Mouse (Mus musculus) heart, embryonic 13.5 days (tissue): Measurements from ENCODE around the gene A530016L24Rik. TPM values are rescaled to one million over a fixed set of nuclear protein-coding genes. Genes with fewer than 3 reads are reported as not detected.

ENCODE experiments used
- ATAC-seq: fragments of 200-750 bp; cut with Nextera tagmentation; 2 replicates; pipeline ENCODE4 v1.8.0; 2017; ENCODE audit warnings: moderate TSS enrichment; ENCODE audit not compliant: insufficient number of reproducible peaks, low FRiP score, low TSS enrichment; ENCODE audit errors: extremely low read depth
- H3K27ac ChIP-seq: fragments of 300-500 bp; sonication (generic); replicated peaks from 2 replicates; pipeline ENCODE4 v1.5.1; 2015; ENCODE audit warnings: moderate library complexity, mild to moderate bottlenecking, inconsistent platforms
- H3K27me3 ChIP-seq: fragments of 300-500 bp; sonication (generic); replicated peaks from 2 replicates; pipeline ENCODE4 v1.6.1; 2015; ENCODE audit warnings: mild to moderate bottlenecking, inconsistent platforms
- H3K36me3 ChIP-seq: fragments of 300-500 bp; sonication (generic); 2 replicates; pipeline ENCODE4 v1.6.1; 2015; ENCODE audit warnings: mild to moderate bottlenecking, inconsistent platforms
- H3K4me1 ChIP-seq: fragments of 300-500 bp; sonication (generic); 2 replicates; pipeline ENCODE4 v1.6.1; 2015; ENCODE audit warnings: inconsistent platforms
- H3K4me2 ChIP-seq: fragments of 300-500 bp; sonication (generic); 2 replicates; pipeline ENCODE4 v1.6.1; 2015; ENCODE audit warnings: inconsistent platforms, mild to moderate bottlenecking, moderate library complexity
- H3K4me3 ChIP-seq: fragments of 300-500 bp; sonication (generic); 2 replicates; pipeline ENCODE4 v1.5.1; 2015; ENCODE audit warnings: moderate library complexity, mild to moderate bottlenecking, inconsistent platforms
- H3K9ac ChIP-seq: fragments of 300-500 bp; sonication (generic); 2 replicates; pipeline ENCODE4 v1.6.1; 2015; ENCODE audit warnings: inconsistent platforms, mild to moderate bottlenecking, moderate library complexity
- H3K9me3 ChIP-seq: fragments of 300-500 bp; sonication (generic); 2 replicates; pipeline ENCODE4 v1.6.1; 2016; ENCODE audit warnings: inconsistent platforms
- WGBS: fragments of 180-500 bp; shearing (Covaris S2); methylation state at CpG from one replicate; pipeline ENCODE4 v1.1.7; 2015; ENCODE audit warnings: mixed read lengths; 5-methylcytosine and 5-hydroxymethylcytosine counted together
- polyA plus RNA-seq: library from polyadenylated mRNA; unstranded; fragments of >200 nt; fragmentation: Nextera tagmentation; extraction: Ambion mirVana; gene quantifications from 2 replicates; pipeline ENCODE4 v1.2.1, GENCODE M21; 2015

A530016L24Rik gene
- polyA plus RNA-seq: 6.0 and 6.2 TPM in 2 replicates

GRCm38 (mm10) chr12:112489134-112489533, at the start of gene A530016L24Rik:
A530016L24Rik (plus strand) TSS chr12:112489448.
- Histone ChIP-seq H3K36me3 (no peaks in the 10 kb centered on the region), H3K4me2 (peak within 1 kb of the TSS; percentile 68; the same call in 1 of the 2 replicates), H3K27ac (peak within 1 kb of the TSS; percentile 99), H3K4me3 (no peak within 1 kb of the TSS), H3K27me3 (0 out of 2 replicates have a peak, but pooled peaks cover 4% of the 10 kb centered on the region), H3K9me3 (no peaks in the 10 kb centered on the region), H3K9ac (peak within 1 kb of the TSS; percentile 29), H3K4me1 (peaks cover 64% of the 10 kb centered on the region)
- no peak for ATAC-seq
- WGBS: 77% methylated on average over 8 of the region's 8 CpGs

DNA sequence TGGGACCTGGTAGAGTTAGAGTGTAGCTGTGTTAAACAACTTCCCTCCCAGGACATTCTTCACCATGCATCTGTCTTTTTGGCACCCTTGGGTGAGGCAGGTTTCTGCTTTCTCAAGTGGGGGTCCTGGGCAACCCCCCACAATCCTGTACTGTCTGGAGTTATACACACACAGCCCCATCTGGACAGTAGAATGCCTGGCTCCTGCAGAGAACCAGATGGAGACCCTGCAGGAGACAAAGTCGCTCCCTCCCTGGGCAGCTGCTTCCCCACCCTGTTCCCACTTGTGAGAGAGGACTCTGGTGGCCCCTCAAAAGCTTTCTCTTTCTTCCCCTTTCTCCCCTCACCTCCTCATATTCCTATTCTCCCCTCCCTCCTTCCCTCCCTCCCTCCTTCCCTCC, 49.3 kb upstream of the A530016L24Rik start:
- peaks cover 15% of the 10 kb centered on the region; the same call in 1 of the 2 replicates for H3K9me3 ChIP-seq
- H3K4me3 ChIP-seq: no peak overlapping the region
- 47% methylated on average over 1 of the region's 1 CpGs for WGBS
- H3K4me1 ChIP-seq: no peaks in the 10 kb centered on the region; the same call in 1 of the 2 replicates
- ATAC-seq: no peak
- no peaks in the 10 kb centered on the region for H3K36me3 ChIP-seq
- H3K27me3 ChIP-seq: peaks cover 12% of the 10 kb centered on the region; the same call in 1 of the 2 replicates
- H3K9ac ChIP-seq: no peak overlapping the region
- H3K4me2 ChIP-seq: no peak overlapping the region
- no peak overlapping the region for H3K27ac ChIP-seq

DNA sequence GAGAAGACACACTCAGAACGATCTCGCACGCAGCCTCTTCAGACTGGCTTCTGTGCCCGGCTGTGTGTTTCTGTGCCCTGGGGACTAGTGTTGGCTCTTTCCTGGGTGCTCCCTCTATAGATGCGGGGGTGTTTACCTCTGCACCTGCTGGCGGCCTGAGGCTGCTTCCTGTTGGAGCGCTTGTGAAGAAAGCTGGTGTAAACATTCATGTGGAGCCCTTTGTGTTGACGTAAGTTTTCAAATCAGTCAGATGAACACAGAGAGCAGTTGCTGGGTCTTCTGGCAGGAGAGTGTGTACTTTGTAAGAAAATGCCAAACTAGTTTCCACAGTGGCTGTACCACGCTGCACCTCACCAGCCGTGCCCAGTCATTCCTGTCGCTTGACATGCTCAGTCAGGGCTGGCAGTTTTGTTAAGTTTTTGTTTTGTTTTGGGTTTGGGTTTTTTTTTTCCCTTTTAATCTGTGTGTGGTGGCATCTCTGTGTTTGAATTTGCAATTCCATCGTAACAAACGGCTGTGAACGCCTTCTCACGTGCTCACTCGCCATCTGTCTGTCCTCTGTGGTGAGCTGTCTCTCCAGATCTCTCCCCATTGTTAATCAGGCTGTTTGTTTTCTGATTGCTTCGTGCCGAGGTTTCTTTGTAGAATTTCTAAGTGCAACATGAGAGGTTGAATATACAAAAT, 40.0 kb upstream of the A530016L24Rik start:
- Histone ChIP-seq H3K9me3 (peaks cover 26% of the 10 kb centered on the region), H3K27ac (peak overlapping the region; percentile 71), H3K4me2 (no peak overlapping the region), H3K4me1 (0 out of 2 replicates have a peak, but pooled peaks cover 3% of the 10 kb centered on the region), H3K4me3 (no peak overlapping the region), H3K36me3 (no peaks in the 10 kb centered on the region), H3K27me3 (peaks cover 4% of the 10 kb centered on the region; the same call in 1 of the 2 replicates), H3K9ac (no peak overlapping the region)
- ATAC-seq: no peak
- 55% methylated on average over 18 of the region's 18 CpGs for WGBS

DNA sequence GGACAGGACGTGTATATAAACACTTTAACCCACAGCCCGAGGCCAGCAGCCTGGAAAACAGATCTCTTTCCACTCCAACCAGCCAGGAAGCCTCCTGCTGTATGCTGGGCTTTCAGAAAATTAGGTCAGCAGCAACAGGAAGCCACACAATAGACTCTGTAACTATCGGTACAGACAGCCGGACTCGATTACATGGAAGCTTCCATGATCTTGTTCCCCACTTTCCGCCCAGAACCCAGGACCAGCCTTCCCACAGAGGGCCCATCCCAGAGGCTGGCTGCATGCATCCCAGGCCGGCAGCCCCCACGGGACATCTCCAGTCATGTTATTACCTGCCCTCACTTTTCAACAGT, 39.4 kb upstream of the A530016L24Rik start:
- Histone ChIP-seq H3K9me3 (peaks cover 21% of the 10 kb centered on the region), H3K27ac (peak overlapping the region; percentile 71)

GRCm38 (mm10) chr12:112450883-112451282, 38.4 kb upstream of the A530016L24Rik start:
- H3K9ac ChIP-seq: no peak overlapping the region
- H3K27ac ChIP-seq: no peak overlapping the region
- H3K27me3 ChIP-seq: peaks cover 4% of the 10 kb centered on the region; the same call in 1 of the 2 replicates
- H3K4me1 ChIP-seq: 0 out of 2 replicates have a peak, but pooled peaks cover 3% of the 10 kb centered on the region
- H3K4me2 ChIP-seq: no peak overlapping the region
- H3K4me3 ChIP-seq: no peak overlapping the region
- H3K9me3 ChIP-seq: peaks cover 17% of the 10 kb centered on the region
- 26% methylated on average over 6 of the region's 6 CpGs for WGBS
- no peak for ATAC-seq
- no peaks in the 10 kb centered on the region for H3K36me3 ChIP-seq

More for the DNA sequence above, 39.4 kb upstream of the A530016L24Rik start:
- Histone ChIP-seq H3K27me3 (peaks cover 4% of the 10 kb centered on the region; the same call in 1 of the 2 replicates), H3K4me1 (0 out of 2 replicates have a peak, but pooled peaks cover 3% of the 10 kb centered on the region), H3K9ac (no peak overlapping the region), H3K4me2 (no peak overlapping the region), H3K36me3 (no peaks in the 10 kb centered on the region), H3K4me3 (no peak overlapping the region)
- ATAC-seq: no peak; the same call in 1 of the 2 replicates
- 63% methylated on average over 8 of the region's 8 CpGs for WGBS

DNA sequence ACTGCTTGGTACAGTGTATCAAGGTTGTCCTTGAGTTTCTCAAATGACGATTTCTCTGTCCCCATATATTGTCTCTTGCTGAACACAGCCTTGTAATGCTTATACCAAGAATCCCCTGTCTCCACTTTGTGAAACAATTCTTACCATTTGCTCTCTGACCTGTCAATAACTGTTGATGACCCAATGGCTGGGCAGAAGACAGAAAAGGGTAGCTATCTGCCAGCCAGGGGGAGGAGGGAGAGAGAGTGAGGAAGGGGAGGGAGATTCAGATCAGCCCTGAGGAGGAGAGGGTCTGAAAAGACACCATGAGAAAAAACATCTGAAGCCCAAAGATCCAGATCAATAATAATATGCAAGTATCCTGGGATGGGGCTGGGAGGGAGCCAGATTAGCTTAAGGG, 37.9 kb upstream of the A530016L24Rik start:
- Histone ChIP-seq H3K27me3 (peaks cover 4% of the 10 kb centered on the region; the same call in 1 of the 2 replicates), H3K27ac (no peak overlapping the region), H3K4me1 (0 out of 2 replicates have a peak, but pooled peaks cover 3% of the 10 kb centered on the region), H3K9me3 (peaks cover 12% of the 10 kb centered on the region), H3K4me3 (no peak overlapping the region), H3K36me3 (no peaks in the 10 kb centered on the region), H3K9ac (no peak overlapping the region), H3K4me2 (no peak overlapping the region)
- 80% methylated on average over 1 of the region's 1 CpGs for WGBS
- no peak for ATAC-seq

DNA sequence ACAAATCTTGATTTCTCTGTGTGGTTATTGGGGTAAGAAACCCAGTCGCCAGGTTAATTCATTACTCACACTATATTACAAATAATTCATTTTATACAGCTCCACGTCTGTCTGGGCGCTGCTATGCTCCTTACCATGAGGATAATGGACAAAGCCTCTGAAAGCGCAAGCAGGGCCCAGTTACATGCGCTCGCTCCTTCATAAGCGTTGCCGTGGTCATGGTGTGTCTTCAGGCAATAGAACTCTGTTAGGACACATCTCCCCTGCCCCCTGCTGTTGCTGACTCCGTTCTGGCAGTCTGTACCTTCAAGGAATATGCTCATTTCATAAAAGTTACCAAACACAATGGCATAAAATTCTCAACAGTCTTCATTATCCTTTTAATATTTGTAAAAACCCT, 37.4 kb upstream of the A530016L24Rik start:
- WGBS: 85% methylated on average over 9 of the region's 9 CpGs
- Histone ChIP-seq H3K9me3 (peaks cover 8% of the 10 kb centered on the region), H3K36me3 (no peaks in the 10 kb centered on the region), H3K27me3 (peaks cover 4% of the 10 kb centered on the region; the same call in 1 of the 2 replicates), H3K27ac (no peak overlapping the region), H3K4me3 (no peak overlapping the region), H3K4me2 (no peak overlapping the region), H3K9ac (no peak overlapping the region), H3K4me1 (0 out of 2 replicates have a peak, but pooled peaks cover 3% of the 10 kb centered on the region)
- no peak for ATAC-seq

DNA sequence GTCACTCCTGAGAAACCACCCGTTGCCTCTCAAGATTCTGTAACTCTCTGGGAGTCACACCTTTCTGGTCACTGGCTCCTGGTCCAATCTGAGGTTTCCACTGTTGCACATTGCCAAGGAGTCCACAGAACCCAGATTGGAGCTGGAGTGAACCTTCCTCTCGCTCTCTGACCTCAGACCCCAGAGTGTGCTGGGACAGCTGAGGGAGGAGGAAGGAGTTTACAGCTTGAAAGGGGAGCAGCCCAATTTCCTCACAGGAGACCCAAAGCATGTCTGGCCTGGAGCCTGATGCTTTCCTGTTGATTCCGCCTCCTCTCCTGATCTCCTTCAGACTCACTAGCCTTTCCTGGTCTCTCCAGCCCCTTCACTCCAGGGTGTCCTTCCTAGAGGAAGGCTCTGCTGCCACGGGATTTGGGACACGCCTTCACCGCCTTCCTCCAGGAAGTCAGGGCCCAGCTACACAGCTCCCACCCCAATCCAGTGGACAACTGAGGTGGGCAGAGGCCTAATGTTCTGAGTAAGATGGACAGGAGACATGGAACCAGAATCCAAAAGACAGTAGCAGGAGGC, 33.0 kb upstream of the A530016L24Rik start:
- H3K27ac ChIP-seq: no peak overlapping the region
- H3K4me2 ChIP-seq: no peak overlapping the region
- WGBS: 60% methylated on average over 6 of the region's 6 CpGs
- no peaks in the 10 kb centered on the region for H3K4me1 ChIP-seq
- peaks cover 25% of the 10 kb centered on the region for H3K27me3 ChIP-seq
- ATAC-seq: no peak
- no peaks in the 10 kb centered on the region for H3K36me3 ChIP-seq
- H3K9ac ChIP-seq: no peak overlapping the region
- no peak overlapping the region for H3K4me3 ChIP-seq
- H3K9me3 ChIP-seq: no peaks in the 10 kb centered on the region

- Histone ChIP-seq H3K27me3 (peaks cover 25% of the 10 kb centered on the region), H3K9me3 (no peaks in the 10 kb centered on the region), H3K4me3 (no peak overlapping the region), H3K4me2 (no peak overlapping the region), H3K27ac (no peak overlapping the region), H3K9ac (no peak overlapping the region), H3K36me3 (no peaks in the 10 kb centered on the region), H3K4me1 (no peaks in the 10 kb centered on the region)
- WGBS: 47% methylated on average over 4 of the region's 4 CpGs
- ATAC-seq: no peak
These were observed 31.4 kb upstream of the A530016L24Rik start for GRCm38 (mm10) chr12:112457839-112458238.

DNA sequence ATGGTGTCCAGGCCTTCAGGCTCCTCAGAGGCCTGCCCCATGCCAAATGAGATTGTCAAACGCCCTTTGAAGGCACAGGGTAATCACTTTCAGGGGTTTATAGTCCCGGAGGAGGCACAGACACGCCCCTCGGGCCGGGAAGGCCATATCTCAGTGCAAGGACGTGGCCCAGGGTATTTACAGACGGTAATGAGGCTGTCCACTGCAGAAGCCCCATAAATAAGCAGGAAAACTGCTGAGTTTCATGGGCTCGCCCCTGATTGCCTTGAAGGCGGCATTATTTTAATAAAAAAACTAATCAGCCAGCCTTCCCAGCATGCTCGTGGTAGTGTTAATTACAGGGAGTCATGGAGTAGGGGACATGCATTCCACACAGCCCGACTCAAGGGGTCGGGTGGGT, 26.8 kb upstream of the A530016L24Rik start:
- Histone ChIP-seq H3K4me1 (no peaks in the 10 kb centered on the region), H3K27me3 (peaks cover 42% of the 10 kb centered on the region), H3K9ac (no peak overlapping the region), H3K4me2 (no peak overlapping the region), H3K27ac (no peak overlapping the region), H3K36me3 (no peaks in the 10 kb centered on the region), H3K9me3 (no peaks in the 10 kb centered on the region), H3K4me3 (no peak overlapping the region)
- WGBS: 63% methylated on average over 12 of the region's 12 CpGs
- no peak for ATAC-seq

GRCm38 (mm10) chr12:112463209-112463608, 26.0 kb upstream of the A530016L24Rik start:
- Histone ChIP-seq H3K9ac (no peak overlapping the region), H3K9me3 (no peaks in the 10 kb centered on the region), H3K4me1 (no peaks in the 10 kb centered on the region), H3K4me2 (no peak overlapping the region), H3K36me3 (no peaks in the 10 kb centered on the region), H3K27ac (no peak overlapping the region), H3K4me3 (no peak overlapping the region), H3K27me3 (peaks cover 43% of the 10 kb centered on the region)
- 66% methylated on average over 4 of the region's 4 CpGs for WGBS
- no peak for ATAC-seq
